Mouse (Mus musculus) erythroid progenitor cell, adult 5-6 weeks (primary cell): ENCODE measurements around the gene Btf3. TPM values are rescaled to one million over a fixed set of nuclear protein-coding genes. Genes with fewer than 3 reads are reported as not detected.

Source experiments
- ATAC-seq: replicated peaks from 2 replicates; pipeline ENCODE4 v1.8.0; 2016; ENCODE audit warnings: moderate number of reproducible peaks, mild to moderate bottlenecking, moderate TSS enrichment, inconsistent platforms; ENCODE audit not compliant: poor library complexity, low FRiP score, severe bottlenecking
- total RNA-seq, 2 experiments: library from RNA; stranded (forward) in 1 of 2; stranded (reverse) in 1 of 2; fragments of 150-400 nt in 1 of 2; fragments of 186-747, 209-891 nt in 1 of 2; gene quantifications; 2 replicates each; pipeline versions ENCODE4 v1.2.3 to v1.2.4; 2015 to 2017; ENCODE audit warnings: low replicate concordance in 2 of 2

The Btf3 gene
- total RNA-seq, 2 experiments from 2014 or later: 418 to 451 TPM

- no peak for ATAC-seq
These were observed 34.7 kb upstream of the Btf3 start for GRCm38 (mm10) chr13:98351527-98351926.

GRCm38 (mm10) chr13:98349491-98349890 lies 32.7 kb upstream of the Btf3 start:
- ATAC-seq: no peak

- ATAC-seq: no peak
These were observed 23.7 kb upstream of the Btf3 start for GRCm38 (mm10) chr13:98340506-98340905.

DNA sequence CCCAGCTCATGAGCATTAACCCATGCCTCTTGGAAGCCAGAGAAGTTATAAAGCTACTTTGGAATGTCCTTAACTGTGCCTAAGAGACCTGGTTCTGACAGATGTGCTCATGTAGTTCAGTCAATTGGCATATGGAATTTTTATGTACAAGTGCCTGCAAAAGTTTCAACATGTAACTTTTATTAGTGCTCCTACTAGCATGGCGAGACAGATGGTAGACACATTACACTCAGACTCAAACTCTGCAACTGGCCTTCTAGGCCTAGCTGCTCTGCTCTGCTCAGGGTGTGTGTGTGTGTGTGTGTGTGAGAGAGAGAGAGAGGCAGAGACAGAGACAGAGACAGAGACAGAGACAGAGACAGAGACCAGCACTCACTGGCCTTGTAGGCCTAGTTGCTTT lies 19.4 kb upstream of the Btf3 start:
- no peak for ATAC-seq

DNA sequence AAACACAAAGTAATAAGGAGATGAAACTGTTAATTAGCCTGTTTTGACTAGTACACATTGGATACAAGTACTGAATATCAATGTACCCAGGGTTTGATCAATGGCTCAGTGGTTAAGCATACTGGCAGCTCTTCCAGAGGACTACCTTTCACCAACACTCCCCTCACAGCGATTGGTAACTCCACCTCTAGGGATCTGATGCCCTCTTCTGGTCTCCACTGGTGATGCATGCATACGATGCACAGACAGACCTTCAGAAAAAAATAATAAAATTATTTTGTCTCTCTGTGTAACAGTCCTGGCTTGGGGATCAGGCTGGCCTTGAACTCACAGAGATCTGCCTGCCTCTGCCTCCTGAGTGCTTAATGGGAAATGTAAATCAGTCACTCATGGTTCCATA lies 15.3 kb upstream of the Btf3 start:
- ATAC-seq: no peak

- ATAC-seq: no peak
These were observed 8.2 kb upstream of the Btf3 start for GRCm38 (mm10) chr13:98325034-98325433.

- ATAC-seq: no peak
These were observed 1.1 kb upstream of the Btf3 start for GRCm38 (mm10) chr13:98317911-98318310.

DNA sequence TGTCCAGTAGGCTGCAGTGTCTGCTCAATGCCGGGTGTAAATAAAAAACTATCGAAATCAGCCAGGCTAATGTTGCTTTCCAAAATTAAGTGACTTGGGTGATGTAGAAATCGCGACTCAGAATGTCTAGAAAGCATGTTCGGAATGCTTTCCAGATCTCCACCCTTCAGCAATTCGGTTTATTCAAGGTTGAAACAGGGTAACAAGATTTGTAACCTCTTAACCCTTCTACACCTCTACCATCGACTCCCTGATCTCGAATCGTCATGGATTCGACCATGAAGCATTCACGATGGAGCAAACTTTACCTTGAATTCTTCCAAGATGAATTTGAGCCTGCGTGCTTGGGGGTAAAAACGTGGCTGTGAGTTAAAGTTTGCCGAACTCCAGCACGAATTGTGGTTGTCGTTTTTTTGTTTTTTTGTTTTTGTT lies 456 bp upstream of the Btf3 start:
- peak; percentile 62 for ATAC-seq

GRCm38 (mm10) chr13:98316140-98316479 lies 696 bp downstream of the Btf3 start:
- ATAC-seq: no peak

- ATAC-seq: no peak
These were observed 1.7 kb downstream of the Btf3 start for GRCm38 (mm10) chr13:98315124-98315523.

DNA sequence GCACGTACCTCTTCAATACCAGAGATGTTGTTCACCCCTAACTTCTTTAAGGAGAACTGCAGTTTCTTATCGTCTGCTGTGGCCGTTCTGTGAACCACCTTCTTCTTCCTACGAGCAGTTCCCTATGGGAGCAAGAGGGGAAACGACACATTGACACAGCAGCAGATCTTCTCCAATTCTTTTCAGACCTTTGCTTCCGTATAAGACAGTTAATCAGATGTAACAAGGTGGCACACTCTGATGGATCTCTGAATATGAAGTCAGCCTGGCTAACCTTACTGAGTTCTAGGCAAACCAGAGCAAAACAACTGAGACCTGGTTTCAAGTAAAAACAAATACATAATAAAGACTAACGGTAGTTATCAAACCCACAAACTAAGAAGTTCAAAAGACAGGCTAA lies 3.2 kb downstream of the Btf3 start:
- no peak for ATAC-seq

DNA sequence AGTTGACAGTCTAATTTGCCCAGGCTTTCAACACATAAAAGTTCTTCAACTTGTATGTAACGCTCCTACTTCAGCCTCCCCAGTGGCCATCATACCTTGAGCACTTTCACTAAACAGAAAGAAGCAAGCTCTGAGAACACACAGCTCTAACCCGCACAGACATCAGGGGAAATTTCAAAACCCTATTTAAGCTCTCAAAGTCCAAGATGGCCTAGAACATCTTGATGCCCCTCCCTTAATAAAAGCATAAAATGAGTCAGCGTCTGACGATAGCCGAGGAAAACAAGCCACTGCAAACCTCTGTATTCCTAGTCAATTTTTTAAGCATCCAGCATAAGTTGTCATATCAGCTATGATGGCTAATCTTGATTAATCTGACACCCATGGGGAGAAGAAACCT lies 5.2 kb downstream of the Btf3 start:
- ATAC-seq: no peak

DNA sequence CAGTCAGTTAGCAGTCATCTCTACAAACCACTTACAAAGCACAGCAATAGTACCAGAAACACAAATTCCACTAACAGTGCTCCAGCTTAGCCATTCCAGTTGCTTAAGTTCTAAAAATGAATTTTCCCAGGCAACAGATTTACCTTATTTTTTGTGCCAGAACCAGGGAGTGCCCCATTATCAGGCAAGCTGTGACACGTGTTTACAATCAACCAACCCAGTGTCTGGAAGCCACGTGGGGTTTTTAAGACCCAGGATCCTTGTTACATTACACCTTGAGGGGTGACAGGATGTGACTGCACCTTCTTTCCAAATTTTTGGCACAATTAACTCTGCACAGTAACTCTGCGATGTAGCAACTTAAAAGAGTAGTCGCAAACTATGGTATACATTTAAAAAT lies 8.1 kb downstream of the Btf3 start:
- no peak for ATAC-seq

DNA sequence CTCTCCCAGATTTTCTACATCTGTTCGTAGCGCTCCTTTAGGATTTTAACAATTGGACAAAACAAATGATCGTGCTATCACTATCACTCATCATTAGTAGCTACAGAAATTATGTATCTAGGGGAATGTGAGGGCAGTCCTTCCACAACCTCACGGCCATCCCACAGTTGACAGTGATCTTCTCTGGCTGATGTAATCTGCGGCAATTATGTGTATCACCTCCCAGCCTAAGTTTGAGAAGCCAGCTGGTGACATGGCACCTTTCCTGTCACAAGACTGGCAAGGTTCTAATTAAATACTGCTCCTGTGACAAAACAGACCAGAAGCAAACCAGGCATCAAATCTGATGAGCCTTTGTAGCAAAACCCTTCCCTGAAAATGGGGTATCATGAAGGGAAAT lies 8.8 kb downstream of the Btf3 start:
- no peak for ATAC-seq

GRCm38 (mm10) chr13:98306852-98307475 lies 9.8 kb downstream of the Btf3 start:
- no peak for ATAC-seq

GRCm38 (mm10) chr13:98306393-98306792 lies 10.4 kb downstream of the Btf3 start:
- ATAC-seq: no peak

DNA sequence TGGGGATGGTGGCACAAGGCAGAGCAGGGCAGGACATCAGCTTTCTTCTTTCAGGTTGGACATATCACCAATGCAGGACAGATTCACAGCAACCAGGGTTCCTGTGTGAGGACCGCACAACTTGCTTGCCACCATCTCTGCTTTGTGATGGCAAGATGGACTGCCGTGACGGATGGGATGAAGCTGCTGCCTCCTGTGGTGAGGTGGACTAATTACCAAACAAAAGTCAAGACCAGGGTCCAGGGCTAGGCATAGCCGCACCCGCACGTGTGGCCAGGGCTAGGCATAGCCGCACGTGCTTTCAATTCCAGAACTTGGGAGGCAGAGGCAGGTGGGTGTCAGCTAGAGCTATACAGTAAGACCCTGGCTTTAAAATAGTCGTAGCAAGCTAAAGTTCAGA lies 11.5 kb downstream of the Btf3 start:
- ATAC-seq: no peak

DNA sequence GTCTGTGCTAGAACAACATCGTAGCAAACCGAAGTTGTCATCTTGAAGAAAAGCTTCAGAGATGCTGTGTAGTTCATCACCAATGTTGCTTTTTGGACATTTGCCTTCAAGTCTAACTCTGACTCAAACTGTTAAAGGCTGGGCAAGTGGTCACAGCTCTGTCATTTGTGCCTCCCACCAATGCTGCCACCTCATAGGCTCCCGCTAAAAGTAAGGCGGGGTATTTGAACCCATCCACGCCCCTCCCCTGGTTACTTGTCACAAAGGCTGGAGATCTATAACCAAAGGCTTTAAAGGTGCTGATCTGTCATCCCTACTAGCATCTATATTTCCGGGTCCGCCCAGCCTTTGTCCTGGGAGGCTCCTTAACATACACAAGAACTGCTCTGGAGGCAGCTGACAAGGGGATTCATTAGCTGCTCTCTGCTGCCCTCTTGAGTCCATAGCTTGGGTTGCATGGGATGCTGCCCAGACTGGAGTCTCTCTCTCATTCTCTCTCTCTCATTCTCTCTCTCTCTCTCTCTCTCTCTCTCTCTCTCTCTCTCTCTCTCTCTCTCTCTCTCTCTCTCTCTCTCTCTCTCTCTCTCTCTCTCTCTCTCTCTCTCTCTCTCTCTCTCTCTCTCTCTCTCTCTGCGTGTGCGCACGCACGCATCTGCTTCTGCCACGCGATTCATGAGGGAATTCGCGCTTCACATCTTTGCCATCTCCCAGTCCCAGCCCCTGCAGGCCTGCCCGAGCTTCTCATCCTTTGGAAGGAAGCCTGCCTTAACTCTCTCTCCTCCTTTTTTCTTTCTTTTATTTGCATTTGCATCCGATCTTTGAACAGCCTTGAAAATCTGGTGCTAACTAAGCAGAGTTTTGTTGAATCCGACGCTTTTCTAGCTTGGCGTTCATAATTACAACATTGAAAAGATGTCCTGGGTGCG lies 17.7 kb downstream of the Btf3 start:
- peak; percentile 75; the same call in 1 of the 2 replicates for ATAC-seq

- ATAC-seq: no peak
These were observed 18.8 kb downstream of the Btf3 start for GRCm38 (mm10) chr13:98297883-98298482.

- no peak for ATAC-seq
These were observed 20.7 kb downstream of the Btf3 start for GRCm38 (mm10) chr13:98296072-98296471.

DNA sequence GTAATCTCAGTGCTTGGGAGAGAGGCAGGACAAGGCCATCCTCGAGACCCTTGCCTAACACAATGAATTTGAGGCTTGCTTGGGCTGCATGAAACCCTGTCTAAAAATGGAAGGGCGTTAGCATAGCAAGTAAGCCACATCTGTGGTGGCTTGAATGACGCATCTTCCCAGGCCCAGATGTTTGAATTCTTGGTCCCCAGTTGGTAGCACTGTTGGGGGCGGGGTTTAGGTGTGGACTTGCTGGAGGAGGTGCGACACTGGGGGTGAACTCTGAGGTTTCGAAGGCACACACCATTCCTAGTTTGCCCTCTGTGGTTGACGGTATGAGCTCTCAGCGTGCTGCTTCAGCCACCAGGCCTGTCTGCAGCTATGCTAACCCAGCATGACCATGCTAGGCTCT lies 25.1 kb downstream of the Btf3 start:
- no peak for ATAC-seq
